Mouse (Mus musculus): ENCODE measurements around the gene C1ql4. TPM values are rescaled to one million over a fixed set of nuclear protein-coding genes. Genes with fewer than 3 reads are reported as not detected.
A peak's percentile ranks its signal among the peaks of the same experiment; 100 is the strongest.
"Not testable (repeated sequence)": the region's sequence is repeated elsewhere in the genome, so short reads cannot be mapped to it uniquely, and the experiment has no call there.

The C1ql4 gene
- polyA plus RNA-seq, 1 experiment from 2014 or later, result 18.7 TPM

DNA sequence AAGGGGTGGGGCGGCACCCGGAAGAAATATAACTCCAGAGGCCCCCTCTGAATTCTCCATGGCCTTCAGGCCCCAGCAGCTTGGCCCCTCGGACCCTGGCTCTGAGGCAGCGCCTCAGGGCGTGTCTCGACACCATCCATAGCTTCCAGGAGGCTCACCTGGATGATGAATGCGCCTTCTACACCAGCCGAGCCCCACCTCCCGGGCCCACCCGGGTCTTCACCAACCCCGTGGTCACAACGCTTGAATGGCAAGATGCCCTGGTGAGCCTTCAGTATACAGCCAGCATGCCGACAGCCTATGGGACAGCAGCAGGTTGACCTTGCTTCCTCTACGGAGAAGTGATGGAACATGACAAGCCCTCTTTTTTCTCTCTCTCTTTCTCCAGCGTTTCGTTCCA, 4.8 kb downstream of the C1ql4 start:
- Histone ChIP-seq H3K9me3 (replicated peaks) (no peaks in the 10 kb centered on the region), H3K4me3 (no peak overlapping the region), H3K4me1 (peaks cover 13% of the 10 kb centered on the region), H3K36me3 (peaks cover 29% of the 10 kb centered on the region), H3K27ac (no peak overlapping the region), H3K4me2 (replicated peaks) (no peak overlapping the region), H3K9ac (no peak overlapping the region), H3K27me3 (peaks cover 49% of the 10 kb centered on the region)
- WGBS, result 90% methylated on average over 15 of the region's 16 CpGs
- ATAC-seq (ENCODE audit: low FRiP score), result no peak

DNA sequence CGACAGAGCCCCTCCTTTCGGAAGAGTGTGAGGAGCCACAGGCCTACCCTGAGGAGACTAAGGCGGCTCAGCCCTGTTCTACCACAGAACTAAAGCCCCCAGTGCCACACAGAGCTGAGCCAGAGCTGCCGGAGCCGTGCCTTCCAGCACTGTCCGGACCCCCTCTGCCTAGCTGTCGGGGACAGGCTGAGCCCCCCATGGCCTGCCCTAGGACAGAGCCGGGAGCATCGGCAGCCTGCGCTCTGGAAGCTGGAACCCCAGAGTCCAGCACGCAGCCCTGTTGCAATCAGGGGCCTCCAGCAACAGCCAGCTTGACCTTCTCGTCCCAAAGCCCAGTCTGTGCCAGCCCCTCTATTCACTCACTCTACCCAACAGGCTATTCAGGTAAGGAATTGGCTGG, 5.3 kb downstream of the C1ql4 start:
- no peak for ATAC-seq (ENCODE audit: low FRiP score)
- Histone ChIP-seq H3K4me3 (no peak overlapping the region), H3K9me3 (replicated peaks) (no peaks in the 10 kb centered on the region), H3K4me2 (replicated peaks) (no peak overlapping the region), H3K27me3 (peaks cover 44% of the 10 kb centered on the region), H3K27ac (no peak overlapping the region), H3K9ac (no peak overlapping the region), H3K4me1 (peaks cover 13% of the 10 kb centered on the region; the same call in 1 of the 2 replicates), H3K36me3 (peaks cover 33% of the 10 kb centered on the region)
- WGBS, result 96% methylated on average over 12 of the region's 12 CpGs

DNA sequence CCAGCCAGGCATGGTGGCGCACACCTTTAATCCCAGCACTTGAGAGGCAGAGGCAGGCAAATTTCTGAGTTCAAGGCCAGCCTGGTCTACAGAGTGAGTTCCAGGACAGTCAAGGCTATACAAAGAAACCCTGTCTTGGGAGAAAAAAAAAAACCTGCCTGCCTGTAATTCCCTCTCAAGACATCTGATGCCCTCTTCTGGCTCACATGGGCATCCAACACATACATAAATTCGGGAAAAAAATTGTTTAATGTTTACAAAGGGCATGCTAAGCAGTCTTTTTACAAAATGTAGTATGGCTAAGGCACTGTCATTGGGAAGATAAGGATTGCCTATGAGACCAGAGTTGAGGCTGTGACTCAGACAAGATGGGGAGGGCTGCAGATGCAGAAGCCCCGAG, 7.8 kb downstream of the C1ql4 start:
- H3K36me3 ChIP-seq, result peaks cover 41% of the 10 kb centered on the region
- 90% methylated on average over 3 of the region's 3 CpGs for WGBS
- no peak overlapping the region for H3K4me3 ChIP-seq
- H3K9me3 ChIP-seq (replicated peaks), result no peaks in the 10 kb centered on the region
- peaks cover 19% of the 10 kb centered on the region for H3K27me3 ChIP-seq
- no peak overlapping the region for H3K27ac ChIP-seq
- no peak overlapping the region for H3K4me2 ChIP-seq (replicated peaks)
- H3K9ac ChIP-seq, result no peak overlapping the region
- H3K4me1 ChIP-seq, result peaks cover 27% of the 10 kb centered on the region
- no peak for ATAC-seq (ENCODE audit: low FRiP score)

DNA sequence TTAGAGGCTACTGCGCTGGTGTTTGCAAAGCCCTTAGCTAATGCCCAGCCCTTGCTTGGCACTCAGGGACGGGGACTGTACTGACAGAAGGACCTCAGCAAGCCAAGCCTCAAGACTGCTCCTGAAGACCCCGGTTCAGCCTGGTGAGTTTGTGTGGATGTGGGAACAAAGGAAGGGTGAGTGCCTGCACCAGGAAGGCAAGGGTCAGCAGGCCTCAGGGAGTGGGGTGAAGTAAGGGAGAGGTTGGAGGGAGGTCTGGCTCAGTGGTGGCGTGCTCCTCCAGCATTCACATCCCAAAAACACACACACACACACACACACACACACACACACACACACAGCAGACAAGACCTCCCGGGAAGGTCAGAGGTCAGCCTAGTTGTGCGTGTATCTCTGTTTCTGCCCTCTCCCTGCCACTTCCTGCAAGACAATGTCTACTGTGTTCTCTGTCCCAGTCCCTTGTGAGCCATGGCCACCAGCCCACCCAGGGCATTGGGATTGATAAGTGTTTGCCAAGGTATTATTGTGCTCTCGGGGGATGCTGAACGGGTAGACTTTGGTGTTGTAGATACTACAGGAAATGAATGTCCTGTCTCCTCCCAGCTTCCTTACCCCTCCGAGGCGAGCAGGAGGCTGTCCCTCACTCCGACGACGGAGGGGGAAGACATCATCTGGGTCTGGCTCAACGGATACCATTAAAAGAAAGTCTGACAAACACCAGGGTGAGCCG, 9.3 kb downstream of the C1ql4 start:
- no peak overlapping the region for H3K4me2 ChIP-seq (replicated peaks)
- H3K9me3 ChIP-seq (replicated peaks), result no peaks in the 10 kb centered on the region
- peaks cover 41% of the 10 kb centered on the region for H3K36me3 ChIP-seq
- peaks cover 22% of the 10 kb centered on the region for H3K4me1 ChIP-seq
- H3K27ac ChIP-seq, result no peak overlapping the region
- H3K9ac ChIP-seq, result no peak overlapping the region
- H3K27me3 ChIP-seq, result peaks cover 4% of the 10 kb centered on the region; the same call in 1 of the 2 replicates
- WGBS, result 81% methylated on average over 15 of the region's 15 CpGs
- ATAC-seq (ENCODE audit: low FRiP score), result no peak
- no peak overlapping the region for H3K4me3 ChIP-seq

DNA sequence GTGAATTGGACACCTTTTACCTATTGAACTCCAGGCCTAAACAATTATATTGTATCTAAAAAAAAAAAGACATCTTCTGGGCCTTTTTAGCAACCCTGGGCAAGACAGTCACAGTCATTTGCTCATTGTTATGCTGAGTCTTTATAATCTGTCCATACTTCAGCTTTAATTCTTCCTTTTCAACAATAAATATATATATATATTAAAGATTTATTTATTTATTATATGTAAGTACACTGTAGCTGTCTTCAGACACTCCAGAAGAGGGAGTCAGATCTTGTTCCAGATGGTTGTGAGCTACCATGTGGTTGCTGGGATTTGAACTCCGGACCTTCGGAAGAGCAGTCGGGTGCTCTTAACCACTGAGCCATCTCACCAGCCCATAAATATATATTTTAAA, 11.6 kb downstream of the C1ql4 start:
- not testable (repeated sequence) for ATAC-seq (ENCODE audit: low FRiP score); H3K9ac ChIP-seq; H3K9me3 ChIP-seq (replicated peaks); H3K27me3 ChIP-seq; H3K27ac ChIP-seq
- WGBS, result 95% methylated on average over 3 of the region's 3 CpGs
- peak overlapping the region; percentile 76 for H3K4me2 ChIP-seq (replicated peaks)
- peak overlapping the region; percentile 53; the same call in 1 of the 2 replicates for H3K4me3 ChIP-seq
- peaks cover 22% of the 10 kb centered on the region for H3K4me1 ChIP-seq
- H3K36me3 ChIP-seq, result peaks cover 22% of the 10 kb centered on the region

DNA sequence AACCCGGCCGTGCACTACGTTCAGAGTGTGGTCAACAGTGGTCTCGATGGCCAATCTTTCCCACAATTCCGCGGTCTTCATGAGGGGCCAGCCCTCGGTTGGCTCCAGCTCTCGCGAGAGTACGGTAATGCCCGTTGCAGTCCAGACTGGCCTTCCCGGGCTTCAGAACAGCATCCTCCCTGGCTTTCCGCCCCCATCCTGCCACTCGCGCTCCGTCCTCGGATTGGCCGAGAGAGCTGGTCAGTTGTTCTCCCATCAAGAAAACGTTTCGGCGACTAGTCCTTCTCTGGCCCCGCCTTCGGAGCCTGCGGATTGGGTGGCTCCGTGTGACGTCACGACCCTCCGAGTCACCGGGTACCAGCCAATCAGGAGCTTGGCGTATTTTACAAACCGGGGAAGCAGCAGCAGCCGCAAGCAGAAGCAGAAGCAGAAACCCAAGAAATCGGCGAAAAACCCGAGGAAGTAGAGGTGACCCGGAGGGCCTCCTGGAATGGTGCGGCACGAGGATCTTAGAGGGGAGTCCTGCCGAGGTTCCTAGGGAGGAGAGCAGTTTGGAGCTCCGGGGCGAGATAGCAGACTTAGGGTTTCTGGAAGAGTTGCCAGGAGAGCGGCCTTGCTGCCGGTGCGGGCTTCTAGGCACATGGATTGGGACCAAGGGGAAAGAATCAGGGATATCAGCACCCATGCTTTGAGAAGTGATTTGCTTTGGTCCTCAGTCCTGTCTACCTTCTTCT, 12.8 kb downstream of the C1ql4 start:
- H3K9ac ChIP-seq, result peak overlapping the region; percentile 78
- no peaks in the 10 kb centered on the region for H3K9me3 ChIP-seq (replicated peaks)
- H3K27ac ChIP-seq, result peak overlapping the region; percentile 97
- H3K4me3 ChIP-seq, result peak overlapping the region; percentile 53
- ATAC-seq (ENCODE audit: low FRiP score), result peak; percentile 98
- WGBS, result under 1% methylated on average over 44 of the region's 44 CpGs
- no peaks in the 10 kb centered on the region for H3K27me3 ChIP-seq
- H3K4me1 ChIP-seq, result peaks cover 22% of the 10 kb centered on the region
- peaks cover 15% of the 10 kb centered on the region for H3K36me3 ChIP-seq
- H3K4me2 ChIP-seq (replicated peaks), result peak overlapping the region; percentile 82

DNA sequence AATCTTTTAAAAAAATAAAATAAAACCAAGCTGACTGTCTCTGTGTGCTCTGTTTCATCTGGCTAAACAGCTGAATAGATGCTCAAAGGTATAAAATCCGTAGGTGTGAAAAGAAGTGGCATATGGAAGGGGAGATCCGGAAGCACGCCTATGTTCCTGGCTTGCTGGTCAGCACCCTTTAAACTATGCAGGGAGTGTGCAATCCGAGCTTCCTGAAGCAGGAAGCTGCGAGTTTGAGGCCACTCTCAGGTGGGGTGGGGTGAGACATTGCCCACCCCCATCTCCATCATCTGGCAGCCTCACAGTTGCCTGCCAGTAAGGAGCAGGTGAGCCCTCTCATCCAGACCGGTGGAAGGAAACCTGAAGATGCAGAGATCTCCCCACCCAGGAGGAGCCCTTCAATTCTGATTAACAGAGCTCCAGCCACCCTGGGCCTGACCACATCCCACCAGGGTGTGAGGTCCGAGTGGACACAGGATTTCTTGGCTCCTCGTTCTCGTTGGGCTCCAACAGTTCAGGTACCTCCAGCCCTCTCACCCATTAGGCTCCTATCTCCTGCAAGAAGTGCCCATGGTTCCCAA, 13.5 kb downstream of the C1ql4 start, which contains the start of gene Troap:
Gene Troap, plus strand, starts transcription at position 557 of the 581 bp plus-strand sequence.
- Histone ChIP-seq H3K9me3 (replicated peaks) (no peaks in the 10 kb centered on the region), H3K27me3 (no peaks in the 10 kb centered on the region), H3K4me2 (replicated peaks) (peak within 1 kb of the TSS; percentile 82), H3K9ac (peak within 1 kb of the TSS; percentile 78), H3K4me1 (peaks cover 22% of the 10 kb centered on the region), H3K4me3 (peak within 1 kb of the TSS; percentile 53), H3K36me3 (peaks cover 15% of the 10 kb centered on the region), H3K27ac (peak within 1 kb of the TSS; percentile 97)
- no peak; the same call in 1 of the 2 replicates for ATAC-seq (ENCODE audit: low FRiP score)
- WGBS, result 18% methylated on average over 9 of the region's 9 CpGs

DNA sequence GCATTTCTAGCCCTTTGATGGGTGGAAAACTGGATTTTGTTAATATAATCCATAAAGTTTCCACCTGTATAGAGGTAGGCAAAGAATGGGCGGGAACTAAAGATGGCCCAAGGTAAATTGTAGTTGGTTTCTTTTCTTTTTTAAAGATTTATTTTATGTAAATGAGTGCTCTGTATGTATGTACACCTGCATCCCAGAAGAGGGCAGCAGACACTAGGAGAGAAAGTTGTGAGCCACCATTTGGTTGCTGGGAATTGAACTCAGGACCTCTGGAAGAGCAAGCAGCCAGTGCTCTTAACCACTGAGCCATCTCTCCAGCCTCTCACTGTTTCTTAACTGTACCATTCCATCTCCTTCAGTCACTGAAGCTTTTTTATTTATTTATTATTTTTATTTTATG, 15.6 kb downstream of the C1ql4 start:
- no peaks in the 10 kb centered on the region for H3K27me3 ChIP-seq
- H3K36me3 ChIP-seq, result peaks cover 5% of the 10 kb centered on the region; the same call in 1 of the 2 replicates
- WGBS, result 86% methylated on average over 1 of the region's 1 CpGs
- no peaks in the 10 kb centered on the region for H3K9me3 ChIP-seq (replicated peaks)
- no peak overlapping the region for H3K4me2 ChIP-seq (replicated peaks)
- H3K4me1 ChIP-seq, result peaks cover 15% of the 10 kb centered on the region
- no peak overlapping the region for H3K27ac ChIP-seq
- no peak overlapping the region for H3K4me3 ChIP-seq
- ATAC-seq (ENCODE audit: low FRiP score), result no peak
- H3K9ac ChIP-seq, result no peak overlapping the region

DNA sequence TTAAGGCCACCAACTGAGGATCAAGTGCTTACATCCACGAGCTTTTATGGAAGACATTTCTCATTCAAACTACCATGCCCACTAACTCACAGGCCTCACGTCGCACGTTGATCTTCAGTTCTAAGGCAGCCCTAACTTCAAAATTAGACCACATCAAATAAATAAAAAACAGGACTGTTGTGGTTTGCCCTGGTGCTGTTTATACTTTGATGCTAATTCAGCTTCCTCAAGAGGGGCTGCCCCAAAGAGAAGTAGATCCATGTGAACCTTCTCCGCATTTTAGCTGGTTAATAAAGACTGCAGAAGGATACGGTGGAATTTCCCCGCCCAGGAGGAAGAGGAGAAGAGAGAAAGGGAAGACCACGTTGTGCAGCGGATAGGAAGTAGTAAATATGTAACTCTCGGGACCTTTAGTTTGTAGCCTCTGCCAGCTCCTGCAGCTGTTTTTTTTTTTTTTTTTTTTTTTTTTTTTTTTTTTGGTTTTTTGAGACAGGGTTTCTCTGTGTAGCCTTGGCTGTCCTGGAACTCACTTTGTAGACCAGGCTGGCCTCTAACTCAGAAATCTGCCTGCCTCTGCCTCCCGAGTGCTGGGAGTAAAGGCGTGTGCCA, 22.0 kb downstream of the C1ql4 start:
- Histone ChIP-seq H3K4me1 (no peaks in the 10 kb centered on the region), H3K4me2 (replicated peaks) (no peak overlapping the region), H3K9ac (no peak overlapping the region), H3K36me3 (no peaks in the 10 kb centered on the region), H3K27ac (no peak overlapping the region), H3K9me3 (replicated peaks) (no peaks in the 10 kb centered on the region), H3K27me3 (peaks cover 13% of the 10 kb centered on the region), H3K4me3 (no peak overlapping the region)
- no peak for ATAC-seq (ENCODE audit: low FRiP score)
- 76% methylated on average over 12 of the region's 12 CpGs for WGBS

DNA sequence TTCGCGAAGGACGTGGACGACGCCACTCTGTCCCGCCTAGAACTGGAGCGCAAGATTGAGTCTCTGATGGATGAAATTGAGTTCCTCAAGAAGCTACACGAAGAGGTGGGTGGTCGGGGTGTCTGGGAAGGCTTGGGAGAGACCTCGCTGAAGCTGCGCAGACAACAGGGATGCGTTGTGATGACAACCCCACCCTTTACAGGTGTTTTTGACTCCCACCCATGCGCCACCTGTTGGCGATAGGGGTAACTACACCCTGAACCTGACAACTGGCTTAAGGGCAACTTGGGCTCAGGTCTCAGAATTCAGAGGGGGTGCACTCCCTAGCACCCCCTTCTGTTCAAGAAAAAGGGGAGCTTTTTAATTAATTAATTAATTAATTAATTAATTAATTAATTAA, 31.3 kb downstream of the C1ql4 start:
- Histone ChIP-seq H3K4me2 (replicated peaks) (peak overlapping the region; percentile 56), H3K36me3 (no peaks in the 10 kb centered on the region), H3K4me3 (peak overlapping the region; percentile 35; the same call in 1 of the 2 replicates), H3K27me3 (peaks cover 85% of the 10 kb centered on the region), H3K9ac (no peak overlapping the region), H3K27ac (no peak overlapping the region), H3K9me3 (replicated peaks) (no peaks in the 10 kb centered on the region), H3K4me1 (peaks cover 31% of the 10 kb centered on the region)
- ATAC-seq (ENCODE audit: low FRiP score), result no peak
- 9% methylated on average over 14 of the region's 14 CpGs for WGBS

DNA sequence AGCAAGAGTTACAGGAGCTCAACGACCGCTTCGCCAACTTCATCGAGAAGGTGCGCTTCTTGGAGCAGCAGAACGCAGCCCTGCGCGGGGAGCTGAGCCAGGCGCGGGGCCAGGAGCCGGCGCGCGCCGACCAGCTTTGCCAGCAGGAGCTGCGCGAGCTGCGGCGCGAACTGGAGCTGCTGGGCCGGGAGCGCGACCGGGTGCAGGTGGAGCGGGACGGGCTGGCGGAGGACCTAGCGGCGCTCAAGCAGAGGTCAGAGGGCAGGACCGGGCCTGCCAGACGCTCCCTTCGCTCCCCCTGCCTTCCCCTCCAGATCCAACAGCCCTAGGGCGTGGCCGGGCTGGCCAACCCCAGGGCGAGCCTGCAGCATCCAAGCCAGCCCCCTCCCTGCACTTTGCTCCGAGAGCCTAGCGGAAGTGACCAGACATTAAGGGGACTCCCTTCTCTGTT, 32.1 kb downstream of the C1ql4 start:
- Histone ChIP-seq H3K9me3 (replicated peaks) (no peaks in the 10 kb centered on the region), H3K27me3 (peaks cover 85% of the 10 kb centered on the region), H3K4me1 (peaks cover 31% of the 10 kb centered on the region), H3K36me3 (no peaks in the 10 kb centered on the region), H3K9ac (peak overlapping the region; percentile 42), H3K4me2 (replicated peaks) (peak overlapping the region; percentile 56), H3K4me3 (peak overlapping the region; percentile 35), H3K27ac (no peak overlapping the region)
- WGBS, result under 1% methylated on average over 30 of the region's 37 CpGs
- no peak for ATAC-seq (ENCODE audit: low FRiP score)

DNA sequence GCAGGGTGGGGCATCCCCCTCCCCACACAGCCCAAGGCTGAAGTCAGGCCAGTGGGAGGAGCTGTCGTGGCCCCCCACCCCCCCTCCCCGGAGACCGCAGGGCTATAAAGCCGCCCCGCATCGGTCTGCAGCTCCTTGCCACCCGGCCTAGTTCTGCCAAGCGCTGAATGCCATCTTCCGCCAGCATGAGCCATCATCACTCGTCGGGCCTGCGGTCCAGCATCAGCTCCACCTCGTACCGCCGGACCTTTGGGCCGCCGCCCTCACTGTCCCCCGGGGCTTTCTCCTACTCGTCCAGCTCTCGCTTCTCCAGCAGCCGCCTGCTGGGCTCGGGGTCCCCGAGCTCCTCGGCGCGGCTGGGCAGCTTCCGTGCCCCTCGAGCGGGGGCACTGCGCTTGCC, 32.6 kb downstream of the C1ql4 start, which contains the start of gene Prph:
Gene Prph, plus strand, starts transcription at position 135 of the 400 bp plus-strand sequence.
- Histone ChIP-seq H3K4me1 (peaks cover 31% of the 10 kb centered on the region), H3K9ac (peak within 1 kb of the TSS; percentile 42)
- WGBS, result 2% methylated on average over 28 of the region's 30 CpGs

More for the DNA sequence above, 32.6 kb downstream of the C1ql4 start, which contains the start of gene Prph:
- peak within 1 kb of the TSS; percentile 35 for H3K4me3 ChIP-seq
- no peaks in the 10 kb centered on the region for H3K9me3 ChIP-seq (replicated peaks)
- no peak for ATAC-seq (ENCODE audit: low FRiP score)
- no peaks in the 10 kb centered on the region for H3K36me3 ChIP-seq
- peaks cover 88% of the 10 kb centered on the region for H3K27me3 ChIP-seq
- H3K4me2 ChIP-seq (replicated peaks), result peak within 1 kb of the TSS; percentile 56
- H3K27ac ChIP-seq, result no peak within 1 kb of the TSS

All from hindbrain, embryonic 12.5 days (tissue).